Mouse (Mus musculus): ENCODE measurements at regions not wholly inside any gene's neighbourhood (a gene's known extent, or its start where the extent isn't known, plus 50 kb on each side); places are given as distances from the start of the nearest gene placed in this dataset.

DNA sequence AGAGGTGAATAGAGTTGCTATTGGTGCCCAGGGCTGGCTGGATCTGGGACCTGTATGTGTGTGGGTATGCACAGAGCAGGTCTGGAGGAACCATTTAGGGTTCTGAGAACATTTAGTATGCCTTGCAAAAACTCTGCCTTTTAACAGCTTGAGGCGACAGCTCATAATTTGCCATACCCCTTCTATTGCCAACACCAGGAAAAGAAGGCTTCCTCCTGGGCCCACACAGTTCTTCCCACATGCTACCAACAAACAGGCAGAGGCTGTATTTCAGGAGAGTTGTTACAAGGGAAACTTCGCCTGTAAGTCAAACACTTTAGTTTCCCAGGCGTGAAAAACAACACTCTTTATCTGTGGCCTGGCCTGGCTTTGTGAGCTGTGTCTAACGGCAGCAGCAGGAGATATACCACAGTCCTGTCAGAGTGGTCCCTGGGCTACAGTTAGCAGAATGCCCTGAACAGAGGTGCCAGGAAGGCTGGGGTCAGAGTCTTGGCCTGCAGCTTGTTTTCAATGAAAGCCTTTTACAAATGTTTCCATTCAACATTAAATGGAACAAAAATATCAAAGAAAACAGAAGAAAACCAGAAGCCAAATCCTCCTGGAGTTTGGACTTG is 225.4 kb downstream of the Dhx35 start:
- DNase-seq (ENCODE audit: low spot score): no peak

- no peak for DNase-seq (ENCODE audit: low spot score)
Observed at GRCm38 (mm10) chr2:159032147-159032546, 237.5 kb downstream of the Dhx35 start.

- no peak for DNase-seq (ENCODE audit: low spot score)
Observed at GRCm38 (mm10) chr2:159039916-159040315, 245.3 kb downstream of the Dhx35 start.

- DNase-seq (ENCODE audit: low spot score): no peak
Observed at GRCm38 (mm10) chr2:159053534-159053933, 258.9 kb downstream of the Dhx35 start.

GRCm38 (mm10) chr2:159053936-159054335 is 259.3 kb downstream of the Dhx35 start:
- peak; percentile 83 for DNase-seq (ENCODE audit: low spot score)

DNA sequence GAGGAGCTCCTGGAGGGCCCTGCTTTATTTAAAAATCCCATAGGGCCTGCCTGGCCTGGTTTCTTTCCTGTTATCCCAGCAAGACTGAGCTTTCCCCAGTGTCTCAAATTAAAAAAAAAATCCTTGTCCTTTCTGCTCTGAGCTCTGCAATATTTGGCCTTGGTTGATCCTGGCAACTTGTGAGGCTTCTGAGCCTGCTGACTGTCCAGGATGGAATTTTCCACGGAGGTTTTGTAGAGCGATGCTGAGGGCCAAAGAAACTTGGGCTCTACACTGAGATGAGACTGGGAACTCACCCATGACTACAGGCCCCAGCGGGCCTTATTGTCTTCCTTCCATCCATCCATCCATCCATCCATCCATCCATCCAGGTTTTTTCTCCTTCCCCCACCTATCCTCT is 259.8 kb downstream of the Dhx35 start:
- DNase-seq (ENCODE audit: low spot score): no peak

- DNase-seq (ENCODE audit: low spot score): no peak
Observed at GRCm38 (mm10) chr2:159055780-159056179, 261.2 kb downstream of the Dhx35 start.

DNA sequence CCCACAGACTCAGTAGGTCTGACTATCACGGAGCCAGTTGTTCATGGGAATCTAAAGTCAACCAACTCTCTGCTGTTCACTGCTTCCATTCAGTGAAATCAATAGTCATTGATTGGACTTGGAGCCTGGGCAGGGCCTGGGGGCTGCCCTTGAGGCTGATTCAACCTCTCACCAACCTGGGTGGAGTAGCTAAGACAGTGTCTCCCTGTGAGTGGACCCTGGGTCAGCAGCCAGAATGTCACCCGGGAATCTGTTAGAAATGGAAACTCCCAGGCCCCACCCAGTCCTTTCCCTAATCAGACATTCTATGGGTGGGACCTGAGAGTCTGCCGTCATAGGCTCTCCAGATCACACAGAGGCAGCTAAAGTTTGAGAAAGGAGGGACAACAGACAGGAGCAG is 262.4 kb downstream of the Dhx35 start:
- DNase-seq (ENCODE audit: low spot score): no peak

GRCm38 (mm10) chr2:159057506-159057905 is 262.9 kb downstream of the Dhx35 start:
- peak; percentile 71 for DNase-seq (ENCODE audit: low spot score)

DNA sequence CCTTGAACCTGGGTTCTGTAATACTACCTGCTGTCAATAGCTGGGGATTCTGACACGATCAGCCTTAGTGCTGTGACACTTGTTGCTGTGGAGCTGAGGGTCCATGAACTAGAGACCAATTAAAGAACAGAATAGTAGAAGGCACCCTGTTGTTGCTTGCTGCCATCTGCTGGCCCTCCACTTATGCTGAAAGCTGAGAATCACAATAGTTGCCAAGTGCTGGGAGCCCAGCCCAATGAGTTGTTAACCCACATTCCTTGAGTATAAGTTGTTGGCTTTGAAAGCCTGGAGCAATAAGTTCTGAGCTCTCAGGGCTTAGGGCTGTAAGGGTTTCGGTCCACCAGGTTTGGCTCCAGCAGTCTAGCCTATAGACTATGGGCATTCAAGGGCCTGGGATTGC is 267.7 kb downstream of the Dhx35 start:
- no peak for DNase-seq (ENCODE audit: low spot score)

GRCm38 (mm10) chr2:159062666-159063065 is 268.1 kb downstream of the Dhx35 start:
- DNase-seq (ENCODE audit: low spot score): no peak

- no peak for DNase-seq (ENCODE audit: low spot score)
Observed at GRCm38 (mm10) chr2:159064403-159064970, 269.9 kb downstream of the Dhx35 start.

GRCm38 (mm10) chr2:159067506-159067905 is 272.9 kb downstream of the Dhx35 start:
- no peak for DNase-seq (ENCODE audit: low spot score)

DNA sequence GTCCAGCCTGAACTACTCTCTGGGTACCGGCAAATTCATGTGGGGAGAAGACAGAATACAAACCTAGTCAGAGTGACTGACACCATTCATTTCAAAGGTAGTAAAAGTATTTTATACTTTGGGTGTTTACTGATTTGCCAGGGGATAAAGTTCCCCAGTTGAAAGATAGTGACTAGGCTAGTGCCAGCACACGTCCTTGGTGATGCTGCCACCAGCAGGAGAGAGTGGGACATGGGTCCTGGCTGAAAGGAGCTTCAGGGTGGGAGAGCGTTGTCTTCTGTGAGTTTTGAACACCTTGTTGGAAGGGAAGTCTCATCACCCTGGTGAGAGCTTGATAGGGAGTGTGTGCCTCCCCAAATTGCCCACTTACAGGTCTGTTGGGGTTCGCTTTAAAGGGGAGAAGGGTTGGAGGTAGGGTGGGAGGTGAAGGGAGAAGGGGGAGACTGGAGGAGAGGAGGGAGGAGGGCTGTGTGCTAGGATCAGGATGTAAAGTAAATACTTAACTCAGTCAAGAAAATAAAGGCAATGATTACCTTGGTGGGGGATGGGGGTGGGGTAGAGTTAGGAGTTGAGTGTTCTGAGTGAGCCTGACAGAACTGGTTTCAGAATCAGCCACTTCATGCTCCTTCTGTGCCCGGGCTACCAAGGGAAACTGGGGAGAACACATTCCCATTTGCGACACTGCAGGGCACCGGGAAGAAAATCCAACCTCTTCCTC is 273.9 kb downstream of the Dhx35 start:
- no peak for DNase-seq (ENCODE audit: low spot score)

GRCm38 (mm10) chr2:159069180-159069579 is 274.6 kb downstream of the Dhx35 start:
- no peak for DNase-seq (ENCODE audit: low spot score)

GRCm38 (mm10) chr2:159072997-159073690 is 278.5 kb downstream of the Dhx35 start:
- no peak for DNase-seq (ENCODE audit: low spot score)

DNA sequence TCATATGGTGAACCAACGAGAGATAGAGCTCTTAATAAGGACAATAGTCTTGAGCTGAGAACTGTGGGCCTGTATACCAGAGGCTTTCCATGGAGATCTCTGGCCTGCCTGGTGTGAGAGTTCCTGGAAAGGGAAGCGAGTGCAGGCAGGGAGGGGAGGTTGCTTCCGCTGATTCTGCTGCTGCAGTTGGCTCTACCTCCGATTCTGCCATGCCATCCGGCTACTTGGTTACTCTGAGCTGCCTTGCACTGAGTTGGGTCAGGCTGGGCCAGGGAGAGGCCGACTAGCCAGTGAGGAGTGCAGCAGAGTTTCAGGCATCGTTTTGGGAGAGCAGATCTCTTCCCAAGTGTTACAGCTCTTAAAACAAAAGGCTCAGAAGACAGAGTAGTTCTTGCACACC is 285.2 kb downstream of the Dhx35 start:
- DNase-seq (ENCODE audit: low spot score): no peak

DNA sequence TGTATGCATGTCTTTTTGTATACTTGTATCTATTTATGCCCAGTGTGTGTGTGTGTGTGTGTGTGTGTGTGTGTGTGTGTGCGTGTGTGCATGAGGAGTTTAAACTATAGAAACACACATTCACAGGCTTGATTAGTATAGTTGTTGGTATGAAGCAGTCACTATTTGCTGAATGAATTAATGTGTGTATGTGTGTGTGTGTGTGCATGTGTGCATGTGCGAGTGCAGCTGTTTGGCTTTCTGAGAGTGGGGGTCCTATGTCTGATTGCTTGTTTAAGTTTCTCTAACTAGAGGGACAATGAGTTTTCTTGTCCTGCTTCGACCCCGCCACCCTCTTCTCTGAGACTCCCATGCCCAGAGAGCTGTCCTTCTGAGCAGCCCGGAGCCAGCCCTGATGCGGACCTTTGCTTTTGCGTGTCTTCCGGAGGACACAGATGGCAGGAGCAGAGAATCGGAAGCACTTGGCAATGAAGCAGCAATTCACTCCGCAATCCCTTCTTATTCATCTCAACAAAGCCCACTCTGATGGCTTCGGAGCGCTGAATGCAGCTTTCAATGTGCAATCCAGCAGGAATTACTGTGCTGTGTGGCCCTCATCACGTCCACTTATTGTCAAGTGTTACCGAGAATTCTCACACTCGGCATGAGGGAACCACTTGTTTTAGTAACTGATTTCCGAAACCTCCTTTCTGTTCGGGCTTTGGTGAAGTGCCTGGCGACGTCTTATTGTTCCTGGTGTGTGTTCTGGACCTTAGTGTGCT is 286.4 kb downstream of the Dhx35 start:
- no peak for DNase-seq (ENCODE audit: low spot score)

GRCm38 (mm10) chr2:159086836-159087235 is 292.2 kb downstream of the Dhx35 start:
- DNase-seq (ENCODE audit: low spot score): no peak

GRCm38 (mm10) chr2:159088196-159088595 is 293.6 kb downstream of the Dhx35 start:
- DNase-seq (ENCODE audit: low spot score): no peak

DNA sequence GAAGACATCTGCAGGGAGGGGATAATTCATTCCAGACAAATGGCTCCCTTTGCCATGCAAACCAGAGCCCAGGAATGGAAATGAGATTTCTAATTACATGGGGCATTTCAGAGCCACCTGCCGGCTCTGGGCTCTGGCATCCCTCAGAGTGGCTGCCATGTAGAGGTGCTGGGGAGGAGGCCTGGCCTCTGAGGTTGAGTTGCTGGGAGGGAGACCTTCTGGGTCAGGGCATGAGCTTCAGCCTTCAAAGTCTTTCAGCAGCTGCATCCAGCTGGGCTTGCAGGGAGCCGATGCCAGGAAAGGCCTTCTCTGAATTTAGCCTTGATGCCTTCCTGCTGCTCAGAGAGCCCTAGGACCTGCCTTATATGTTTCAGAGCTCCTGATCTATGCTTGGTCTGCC is 302.1 kb downstream of the Dhx35 start:
- DNase-seq (ENCODE audit: low spot score): peak; percentile 64

DNA sequence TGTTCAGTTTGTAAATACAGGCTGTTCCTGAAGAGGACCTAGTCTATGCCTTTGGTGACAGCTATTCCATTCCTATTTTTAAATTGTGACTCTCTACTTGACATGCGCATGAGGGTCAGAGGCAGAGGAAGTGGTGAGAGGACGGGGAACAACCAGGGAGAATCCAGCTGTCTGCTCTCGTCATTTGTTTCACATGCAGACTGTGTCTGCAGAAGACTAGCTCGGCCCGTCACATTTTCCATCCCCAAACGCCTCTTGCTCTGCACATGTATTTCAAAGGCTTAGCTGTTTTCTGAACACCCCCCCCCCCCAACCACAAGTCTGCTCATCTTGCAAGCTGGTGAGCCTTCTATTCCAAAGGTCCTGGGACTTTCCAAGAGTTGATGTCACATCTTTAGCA is 339.4 kb downstream of the Dhx35 start:
- no peak for DNase-seq (ENCODE audit: low spot score)

Data from testis, postnatal 10 days (tissue).